Mouse (Mus musculus) G1E-ER4 (cell line): ENCODE results near the gene Oog1. TPM values are rescaled to one million over a fixed set of nuclear protein-coding genes. Genes with fewer than 3 reads are reported as not detected.
"Not testable (repeated sequence)": the region's sequence is repeated elsewhere in the genome, so short reads cannot be mapped to it uniquely, and the experiment has no call there.

Source experiments
- GATA1 ChIP-seq: IDR thresholded peaks from one replicate; pipeline ENCODE4 v1.8.0; 2012; ENCODE audit warnings: low read length, inconsistent platforms
- polyA plus RNA-seq: library from polyadenylated mRNA; stranded (reverse); fragments of >175 nt; gene quantifications from 2 replicates; pipeline ENCODE4 v1.2.3, GENCODE M21; 2012

The Oog1 gene
- not detected in 2 replicates for polyA plus RNA-seq

GRCm38 (mm10) chr12:87602388-87602787 lies at the start of gene Oog1:
Gene Oog1, plus strand, starts transcription at chr12:87602688.
- not testable (repeated sequence) for TF ChIP-seq GATA1

GRCm38 (mm10) chr12:87618569-87618968 lies 16.1 kb downstream of the Oog1 start, which contains the start of gene Gm4027:
Gene Gm4027, plus strand, starts transcription at chr12:87618869.
- not testable (repeated sequence) for TF ChIP-seq GATA1

GRCm38 (mm10) chr12:87644520-87644919 lies 42.0 kb downstream of the Oog1 start, which contains the start of gene Gm16381:
Gene Gm16381, minus strand, starts transcription at chr12:87644620.
- TF ChIP-seq GATA1 = not testable (repeated sequence)

Other genes starting within 250 kb of the Oog1 start
- 20.7 and 28.7 TPM in 2 replicates for gene Sptlc2, start 214.3 kb upstream of the Oog1 start, polyA plus RNA-seq
- 2.3 and 3.9 TPM in 2 replicates for gene Slirp, start 158.8 kb upstream of the Oog1 start, polyA plus RNA-seq
- 26.5 and 30.5 TPM in 2 replicates for gene Alkbh1, start 158.7 kb upstream of the Oog1 start, polyA plus RNA-seq
- 15.8 and 15.9 TPM in 2 replicates for gene Snw1, start 130.4 kb upstream of the Oog1 start, polyA plus RNA-seq
- not detected in 2 replicates for gene Gm5788, start 108.0 kb upstream of the Oog1 start, polyA plus RNA-seq
- gene Gm8300, start 88.4 kb upstream of the Oog1 start, polyA plus RNA-seq = not detected in 2 replicates
- gene Gm4027, start 16.2 kb downstream of the Oog1 start, polyA plus RNA-seq = not detected in 2 replicates
- not detected in 2 replicates for gene Gm16381, start 41.9 kb downstream of the Oog1 start, polyA plus RNA-seq
- not detected in 2 replicates for gene Gm21319, start 173.1 kb downstream of the Oog1 start, polyA plus RNA-seq
- gene Gm21936, start 192.8 kb downstream of the Oog1 start, polyA plus RNA-seq = not detected in 2 replicates
- gene BB287469, start 213.9 kb downstream of the Oog1 start, polyA plus RNA-seq = not detected in 2 replicates
- not detected in 2 replicates for gene Gm2001, start 239.7 kb downstream of the Oog1 start, polyA plus RNA-seq